Mouse (Mus musculus) CH12.LX (cell line): ENCODE results near the gene Lrrc4b.

Experiments
- CTCF ChIP-seq, 2 experiments: IDR thresholded peaks in 1 of 2; conservative IDR thresholded peaks in 1 of 2; 2 replicates each; pipeline ENCODE4 v1.5.1; 2011 to 2012; ENCODE audit warnings: low read depth in 2 of 2, low read length in 2 of 2, improper control_type of control experiment in 1 of 2, inconsistent platforms in 1 of 2, mild to moderate bottlenecking in 1 of 2, moderate library complexity in 1 of 2
- JUN ChIP-seq: IDR thresholded peaks from 2 replicates; pipeline ENCODE4 v1.6.1; 2011; ENCODE audit warnings: low read depth, mild to moderate bottlenecking, low read length, improper control_type of control experiment, moderate library complexity; ENCODE audit not compliant: insufficient read depth
- POLR2AphosphoS2 ChIP-seq: IDR thresholded peaks from 2 replicates; pipeline ENCODE4 v1.6.1; 2011; ENCODE audit warnings: low read depth, low read length, improper control_type of control experiment

GRCm38 (mm10) chr7:44384716-44385059 lies 44.1 kb upstream of the Lrrc4b start:
- TF ChIP-seq CTCF (conservative IDR thresholded peaks at IDR 0.05 in 1 of 2, IDR thresholded peaks at IDR 0.05 in 1 of 2; ENCODE audit: low read depth in 2 of 2, low read length in 2 of 2) (no peak), POLR2AphosphoS2 (no peak), JUN (no peak)
